Mouse (Mus musculus): ENCODE measurements around the gene Phc2.
A peak's percentile ranks its signal among the peaks of the same experiment; 100 is the strongest.
"Not testable (repeated sequence)": the region's sequence is repeated elsewhere in the genome, so short reads cannot be mapped to it uniquely, and the experiment has no call there.

The Phc2 gene

GRCm38 (mm10) chr4:128654505-128655381, at the start of gene Phc2:
TSS of gene Phc2 (plus strand) at chr4:128654702.
- peak; percentile 92 for DNase-seq (ENCODE audit: low spot score in 2 of 2)

- no peak for DNase-seq (ENCODE audit: low spot score in 2 of 2)
These were observed 47.9 kb upstream of the Phc2 start for GRCm38 (mm10) chr4:128606586-128606985.

GRCm38 (mm10) chr4:128607661-128608060, 46.8 kb upstream of the Phc2 start:
- DNase-seq (ENCODE audit: low spot score in 2 of 2): no peak

GRCm38 (mm10) chr4:128609276-128609924, 45.1 kb upstream of the Phc2 start:
- no peak for DNase-seq (ENCODE audit: low spot score in 2 of 2)

- peak; percentile 77 to 92 for DNase-seq (ENCODE audit: low spot score in 2 of 2)
These were observed 44.5 kb upstream of the Phc2 start, which contains the start of gene Zscan20 for GRCm38 (mm10) chr4:128609925-128610402. TSS of gene Zscan20 (minus strand) at chr4:128610098.

- DNase-seq (ENCODE audit: low spot score in 2 of 2): no peak
These were observed 43.8 kb upstream of the Phc2 start for GRCm38 (mm10) chr4:128610706-128611105.

GRCm38 (mm10) chr4:128611726-128612125, 42.8 kb upstream of the Phc2 start:
- not testable (repeated sequence) for DNase-seq (ENCODE audit: low spot score in 2 of 2)

GRCm38 (mm10) chr4:128613326-128613725, 41.2 kb upstream of the Phc2 start:
- no peak for DNase-seq (ENCODE audit: low spot score in 2 of 2)

GRCm38 (mm10) chr4:128615761-128616160, 38.7 kb upstream of the Phc2 start:
- no peak for DNase-seq (ENCODE audit: low spot score in 2 of 2)

- DNase-seq (ENCODE audit: low spot score in 2 of 2): no peak
These were observed 37.0 kb upstream of the Phc2 start for GRCm38 (mm10) chr4:128617363-128618120.

GRCm38 (mm10) chr4:128618246-128618911, 36.1 kb upstream of the Phc2 start, which contains the start of gene Tlr12:
TSS of gene Tlr12 (minus strand) at chr4:128618619.
- no peak for DNase-seq (ENCODE audit: low spot score in 2 of 2)

GRCm38 (mm10) chr4:128618963-128619362, 35.5 kb upstream of the Phc2 start:
- no peak for DNase-seq (ENCODE audit: low spot score in 2 of 2)

- DNase-seq (ENCODE audit: low spot score in 2 of 2): no peak
These were observed 33.9 kb upstream of the Phc2 start for GRCm38 (mm10) chr4:128620572-128620971.

GRCm38 (mm10) chr4:128621109-128621508, 33.4 kb upstream of the Phc2 start:
- no peak for DNase-seq (ENCODE audit: low spot score in 2 of 2)

GRCm38 (mm10) chr4:128635451-128635850, 19.1 kb upstream of the Phc2 start:
- DNase-seq (ENCODE audit: low spot score in 2 of 2): no peak

- DNase-seq (ENCODE audit: low spot score in 2 of 2): no peak
These were observed 18.5 kb upstream of the Phc2 start for GRCm38 (mm10) chr4:128635894-128636585.

- DNase-seq (ENCODE audit: low spot score in 2 of 2): no peak
These were observed 17.3 kb upstream of the Phc2 start for GRCm38 (mm10) chr4:128637250-128637649.

GRCm38 (mm10) chr4:128638265-128638923, 16.1 kb upstream of the Phc2 start:
- no peak for DNase-seq (ENCODE audit: low spot score in 2 of 2)

- no peak for DNase-seq (ENCODE audit: low spot score in 2 of 2)
These were observed 12.5 kb upstream of the Phc2 start for GRCm38 (mm10) chr4:128641766-128642717.
